Mouse (Mus musculus): ENCODE measurements around the gene Sptlc2.
"Not testable (repeated sequence)": the region's sequence is repeated elsewhere in the genome, so short reads cannot be mapped to it uniquely, and the experiment has no call there.

The Sptlc2 gene

GRCm38 (mm10) chr12:87327610-87328009 lies 60.5 kb downstream of the Sptlc2 start:
- no peak for DNase-seq

DNA sequence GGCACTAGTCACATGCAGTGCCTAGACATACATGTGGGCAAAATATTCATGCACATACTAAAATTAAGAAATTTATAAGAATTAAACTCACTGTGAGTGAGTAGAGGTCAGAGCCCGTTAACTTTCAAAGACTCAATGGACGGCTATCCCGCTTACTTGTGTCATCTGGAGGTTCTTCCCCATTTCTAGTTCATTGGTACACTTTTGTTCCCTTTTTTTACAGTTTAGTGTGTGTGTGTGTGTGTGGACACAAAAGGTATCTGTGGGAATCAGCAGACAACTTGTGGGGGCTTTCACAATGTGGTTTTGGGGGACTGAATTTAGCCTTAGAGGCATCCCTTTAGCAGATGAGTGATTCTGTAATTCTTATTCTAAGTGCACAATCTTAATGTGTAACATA lies 62.7 kb downstream of the Sptlc2 start:
- no peak for DNase-seq

GRCm38 (mm10) chr12:87319229-87319628 lies 68.9 kb downstream of the Sptlc2 start:
- no peak for DNase-seq

DNA sequence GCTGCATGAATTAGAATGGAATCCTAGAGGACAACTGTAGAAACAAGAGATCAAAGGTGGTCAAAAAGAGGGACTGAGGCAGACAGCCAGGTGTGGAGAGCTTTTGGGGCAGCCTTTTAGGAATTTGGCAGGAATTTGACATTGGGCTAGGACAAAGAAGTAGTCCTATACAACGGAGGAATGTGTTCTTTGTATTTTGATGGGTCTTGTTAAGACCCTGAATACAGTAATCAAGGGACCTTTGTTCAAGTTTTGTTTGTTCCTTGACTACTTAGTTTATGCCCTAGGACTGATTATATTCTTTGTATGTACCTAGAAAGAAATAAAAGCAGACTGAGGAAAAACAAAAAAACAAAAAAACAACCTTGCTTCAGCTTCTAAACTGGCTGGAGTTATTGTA lies 70.2 kb downstream of the Sptlc2 start:
- DNase-seq, result no peak

- DNase-seq, result no peak
Observed at GRCm38 (mm10) chr12:87313098-87313497, 75.1 kb downstream of the Sptlc2 start.

GRCm38 (mm10) chr12:87306584-87306844 lies 81.6 kb downstream of the Sptlc2 start:
- not testable (repeated sequence) for DNase-seq

GRCm38 (mm10) chr12:87305767-87306583 lies 82.2 kb downstream of the Sptlc2 start:
- DNase-seq, result no peak

DNA sequence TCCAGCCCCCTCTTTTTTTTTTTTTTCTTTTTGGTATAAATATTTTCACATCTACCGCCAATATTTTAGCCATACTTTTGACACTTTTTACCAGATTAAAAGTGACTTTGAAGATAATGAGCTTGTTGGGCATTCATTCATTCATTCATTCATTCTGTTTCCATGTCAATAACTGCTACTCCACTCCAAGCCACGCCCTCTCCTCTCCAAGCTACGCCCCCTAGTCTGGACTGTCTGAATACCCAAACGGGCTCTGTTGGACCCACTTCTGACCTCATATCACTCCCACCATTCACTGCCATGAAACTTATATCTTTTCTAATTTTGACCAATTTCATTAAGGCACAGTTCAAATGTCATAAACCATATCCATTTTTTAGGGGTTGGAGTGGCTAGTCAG lies 87.0 kb downstream of the Sptlc2 start:
- DNase-seq, result no peak

- DNase-seq, result no peak
Observed at GRCm38 (mm10) chr12:87300441-87300690, 87.8 kb downstream of the Sptlc2 start.

DNA sequence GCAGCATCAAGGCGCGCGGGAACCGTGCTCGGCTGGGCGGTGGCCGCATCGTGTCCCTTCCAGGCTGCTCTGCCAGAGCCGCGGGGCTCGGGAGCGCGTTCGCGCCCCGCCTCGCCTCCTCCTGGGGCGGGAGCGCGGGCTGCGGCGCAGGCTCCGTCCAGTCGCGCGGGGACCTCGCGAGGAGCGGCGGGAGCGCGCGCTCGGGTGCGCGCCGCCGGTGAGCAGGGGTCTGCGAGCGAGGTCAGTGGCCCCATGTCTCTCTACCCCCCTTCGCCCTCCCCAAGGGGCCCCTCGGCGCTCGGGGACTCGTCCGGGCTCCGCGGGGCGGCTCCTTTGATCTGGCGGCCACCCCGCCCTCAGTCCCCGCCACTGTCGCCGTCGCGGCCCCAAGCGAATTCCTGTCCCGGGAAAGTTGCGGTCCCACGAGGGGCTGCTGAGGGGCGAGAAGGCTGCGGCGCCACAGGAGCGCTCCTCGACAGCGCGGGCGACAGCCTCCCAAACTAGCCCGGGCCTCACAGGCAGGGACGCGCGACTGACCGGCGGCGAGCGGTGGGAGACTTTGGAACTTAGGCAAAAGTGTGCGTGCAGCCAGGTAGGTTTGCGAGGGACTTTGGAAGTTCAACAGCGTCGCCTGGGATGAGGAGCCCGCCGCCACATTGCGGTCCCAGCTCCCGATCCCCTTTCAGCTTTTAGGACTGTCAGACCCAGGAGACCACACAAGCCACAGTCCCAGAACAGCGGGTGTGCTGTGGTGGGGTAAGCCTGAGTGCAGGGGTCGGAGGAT lies 88.3 kb downstream of the Sptlc2 start, which contains the start of gene Ism2:
Gene Ism2, minus strand, starts transcription at position 49 of the 784 bp plus-strand sequence.
- DNase-seq, result peak; percentile 38

- DNase-seq, result peak; percentile 39
Observed at GRCm38 (mm10) chr12:87299037-87299656, 89.0 kb downstream of the Sptlc2 start.

DNA sequence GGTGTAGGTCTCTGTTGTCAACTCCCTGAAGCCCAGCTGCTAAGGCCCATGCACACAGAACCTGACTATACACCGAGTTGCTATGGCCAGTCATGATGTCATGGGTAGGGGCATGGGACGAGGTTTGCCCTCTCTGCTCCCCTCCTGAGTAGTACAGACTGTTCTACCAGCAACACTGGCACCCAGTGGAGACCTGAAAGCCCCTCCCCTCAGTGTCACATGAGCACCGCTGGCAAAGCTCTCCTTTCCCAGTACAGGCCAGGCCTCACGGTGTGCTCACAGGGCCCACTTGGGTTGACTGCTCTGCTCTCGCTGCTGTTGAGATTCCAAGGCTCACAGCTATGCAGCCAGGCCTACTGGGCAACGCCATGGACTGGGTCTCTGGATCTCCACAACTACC lies 94.2 kb downstream of the Sptlc2 start:
- no peak for DNase-seq

GRCm38 (mm10) chr12:87289100-87289499 lies 99.1 kb downstream of the Sptlc2 start:
- no peak for DNase-seq

GRCm38 (mm10) chr12:87284726-87285125 lies 103.4 kb downstream of the Sptlc2 start:
- no peak for DNase-seq

DNA sequence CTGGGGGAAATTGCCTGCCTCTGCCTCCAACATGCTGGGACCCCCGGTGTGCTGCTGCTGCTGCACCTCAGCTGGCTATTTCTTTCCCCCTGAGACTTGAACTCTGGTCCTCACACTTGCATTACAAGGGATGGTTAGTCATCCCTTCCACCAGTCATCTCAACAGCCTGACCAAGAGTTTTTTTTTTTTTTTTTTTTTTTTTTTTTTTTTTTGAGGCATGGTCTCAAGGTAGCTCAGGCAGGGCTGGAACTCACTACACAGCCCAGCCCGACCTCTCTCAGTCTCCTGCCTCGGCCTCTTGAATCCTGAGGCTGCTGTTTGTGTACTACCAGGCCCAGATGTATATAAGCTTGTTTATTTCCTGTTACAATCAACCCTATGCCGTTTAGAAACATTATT lies 103.9 kb downstream of the Sptlc2 start:
- DNase-seq, result no peak

- no peak for DNase-seq
Observed at GRCm38 (mm10) chr12:87283706-87284105, 104.4 kb downstream of the Sptlc2 start.

GRCm38 (mm10) chr12:87282743-87283142 lies 105.4 kb downstream of the Sptlc2 start:
- no peak for DNase-seq

- no peak for DNase-seq
Observed at GRCm38 (mm10) chr12:87281766-87282165, 106.4 kb downstream of the Sptlc2 start.

- no peak for DNase-seq
Observed at GRCm38 (mm10) chr12:87279879-87280278, 108.3 kb downstream of the Sptlc2 start.

DNA sequence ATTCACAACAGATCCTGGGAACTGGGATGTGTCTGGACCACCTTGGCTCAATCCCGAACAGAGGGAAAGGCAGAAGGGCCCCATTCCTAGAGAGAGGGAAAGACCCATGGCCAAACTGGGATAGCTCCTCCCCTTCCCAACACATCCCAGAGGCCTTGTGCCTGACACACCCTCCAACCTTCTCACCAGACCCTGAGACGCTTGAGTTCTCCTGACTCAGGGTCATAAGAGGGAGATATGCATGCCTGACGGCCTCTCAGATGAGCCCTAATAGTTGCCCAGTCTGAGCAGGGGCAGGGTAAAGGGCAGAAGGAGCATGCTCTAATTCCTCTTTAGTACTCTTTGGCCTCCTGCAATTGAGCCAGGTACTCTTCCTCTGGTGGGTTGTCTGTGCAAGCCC lies 108.8 kb downstream of the Sptlc2 start:
- no peak for DNase-seq

GRCm38 (mm10) chr12:87278118-87278730 lies 109.9 kb downstream of the Sptlc2 start:
- DNase-seq, result no peak

DNA sequence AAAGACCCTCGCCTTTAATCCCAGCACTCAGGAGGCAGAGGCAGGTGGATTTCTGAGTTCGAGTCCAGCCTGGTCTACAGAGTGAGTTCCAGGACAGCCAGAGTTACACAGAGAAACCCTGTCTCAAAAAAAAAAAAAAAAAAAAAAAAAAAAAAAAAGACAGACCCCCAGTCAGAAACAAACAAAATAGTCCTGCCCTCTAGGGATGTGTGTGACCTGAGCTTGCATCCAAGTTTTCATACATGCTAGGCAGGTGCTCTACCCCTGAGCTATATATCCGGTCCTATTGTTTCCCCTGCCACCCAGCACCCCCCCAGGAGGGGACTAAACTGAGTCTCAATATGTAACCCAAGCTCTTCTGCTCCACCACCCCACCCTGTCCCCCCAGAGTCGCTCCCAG lies 110.9 kb downstream of the Sptlc2 start:
- not testable (repeated sequence) for DNase-seq
